In the genomic region with DNA sequence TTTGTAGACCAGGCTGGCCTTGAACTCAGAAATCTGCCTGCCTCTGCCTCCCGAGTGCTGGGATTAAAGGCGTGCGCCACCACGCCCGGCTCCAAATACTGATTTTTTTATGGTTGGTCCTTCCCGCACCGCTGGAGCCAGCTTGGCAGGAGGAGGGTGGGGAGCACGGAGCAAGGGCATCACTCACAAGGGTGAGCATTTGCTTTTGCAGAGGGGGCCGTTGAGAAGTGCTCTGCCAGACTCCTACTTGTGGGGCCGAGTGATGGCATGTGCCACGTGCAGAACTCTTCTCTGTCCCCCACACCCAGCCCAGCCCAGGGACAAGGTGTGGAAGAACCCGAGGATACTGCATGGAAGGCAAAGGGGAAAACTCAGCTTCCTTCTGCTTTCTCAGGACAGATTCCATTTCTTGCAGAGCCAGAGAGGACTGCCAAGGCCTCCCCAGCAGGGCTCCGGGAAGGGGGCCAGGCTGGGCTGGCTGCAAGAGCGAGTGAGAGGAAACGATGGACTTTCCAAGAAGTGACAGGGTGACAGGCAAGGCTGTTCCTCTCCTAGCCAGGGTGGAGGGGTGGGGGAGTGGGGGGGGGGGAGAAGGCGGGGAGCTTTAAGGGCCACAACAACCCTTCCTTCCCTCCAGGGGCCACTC, we compare ENCODE assay signal across 7 mouse cellular contexts. TPM values are rescaled to one million over a fixed set of nuclear protein-coding genes. Genes with fewer than 3 reads are reported as not detected.
DNase-seq lines count a peak whose midpoint lies in the region; ATAC-seq lines count a peak whose summit lies in the region.

No protein-coding gene starts in this region.

- no peak for ATAC-seq in midbrain, embryonic 16.5 days
- no peak for ATAC-seq in midbrain, embryonic 13.5 days

- no peak overlapping the region for H3K9ac ChIP-seq in midbrain, embryonic 16.5 days (ENCODE audit: low read depth, low read length)
- no peak overlapping the region for H3K9ac ChIP-seq in midbrain, embryonic 13.5 days (replicated peaks)

- no peak overlapping the region for H3K4me2 ChIP-seq in midbrain, embryonic 16.5 days (ENCODE audit: low read length)
- no peak overlapping the region for H3K4me2 ChIP-seq in midbrain, embryonic 13.5 days (replicated peaks)

- peaks cover 4% of the 10 kb centered on the region; the same call in 1 of the 2 replicates for H3K36me3 ChIP-seq in midbrain, embryonic 16.5 days (ENCODE audit: control insufficient read depth, insufficient read depth, low read length)
- peaks cover 64% of the 10 kb centered on the region for H3K36me3 ChIP-seq in midbrain, embryonic 13.5 days

- no peaks in the 10 kb centered on the region for H3K27me3 ChIP-seq in midbrain, embryonic 16.5 days (ENCODE audit: control insufficient read depth, insufficient read depth, low read depth, low read length)
- H3K27me3 ChIP-seq in midbrain, embryonic 13.5 days = no peaks in the 10 kb centered on the region

- H3K27ac ChIP-seq in midbrain, embryonic 16.5 days (ENCODE audit: low read length) = 0 out of 2 replicates have a peak overlapping the region, but pooled peaks have one; percentile 26
- H3K27ac ChIP-seq in midbrain, embryonic 13.5 days = no peak overlapping the region

- H3K4me1 ChIP-seq in midbrain, embryonic 16.5 days (ENCODE audit: control insufficient read depth, insufficient read depth, low read length) = no peaks in the 10 kb centered on the region
- H3K4me1 ChIP-seq in midbrain, embryonic 13.5 days (replicated peaks) = no peaks in the 10 kb centered on the region

- peak; percentile 95 for DNase-seq in cerebellum, adult 9-11 months
- peak; percentile 75 to 87 for DNase-seq in heart, adult 9 months (ENCODE audit: low spot score in 2 of 2)
- peak; percentile 70 to 84 for DNase-seq in layer of hippocampus, postnatal 10 days (ENCODE audit: low spot score in 2 of 2)
- peak; percentile 86 for DNase-seq in right cerebral cortex, postnatal 10 days (ENCODE audit: low spot score in 2 of 2)
- no peak for DNase-seq in thymus, postnatal 14 days

- H3K4me3 ChIP-seq in midbrain, embryonic 16.5 days (ENCODE audit: low read depth, low read length) = no peak overlapping the region
- no peak overlapping the region for H3K4me3 ChIP-seq in midbrain, embryonic 13.5 days (replicated peaks)

- H3K9me3 ChIP-seq in midbrain, embryonic 16.5 days (replicated peaks; ENCODE audit: control insufficient read depth, low read length, poor library complexity, severe bottlenecking) = no peaks in the 10 kb centered on the region
- no peaks in the 10 kb centered on the region for H3K9me3 ChIP-seq in midbrain, embryonic 13.5 days

- WGBS in midbrain, embryonic 16.5 days = 93% methylated on average over 15 of the region's 16 CpGs
- 96% methylated on average over 16 of the region's 16 CpGs for WGBS in midbrain, embryonic 13.5 days

RNA-seq across cellular contexts. Expression of gene AI413582, which starts 9.0 kb away (rescaled TPM):
- 55.4 and 65.8 TPM in 2 replicates for polyA plus RNA-seq in midbrain, embryonic 16.5 days (2015; fragmentation: Nextera tagmentation; extraction: Ambion mirVana)
- 33.4 and 36.8 TPM in 2 replicates for polyA plus RNA-seq in midbrain, embryonic 13.5 days (2015; fragmentation: Nextera tagmentation; extraction: Ambion mirVana)
- total RNA-seq in layer of hippocampus, postnatal 10 days (2021) = 10 to 100 TPM; 61.4 to 72.2 TPM

RNA-seq across cellular contexts. Expression of gene Hmga1, which starts 18.3 kb away (rescaled TPM):
- polyA plus RNA-seq in midbrain, embryonic 16.5 days (2015; fragmentation: Nextera tagmentation; extraction: Ambion mirVana) = 124 and 134 TPM in 2 replicates
- polyA plus RNA-seq in midbrain, embryonic 13.5 days (2015; fragmentation: Nextera tagmentation; extraction: Ambion mirVana) = 120 and 124 TPM in 2 replicates
- total RNA-seq in layer of hippocampus, postnatal 10 days (2021) = 10 to 100 TPM; 35.1 to 35.6 TPM

RNA-seq across cellular contexts. Expression of gene Nudt3, which starts 48.7 kb away (rescaled TPM):
- 246 and 248 TPM in 2 replicates for polyA plus RNA-seq in midbrain, embryonic 16.5 days (2015; fragmentation: Nextera tagmentation; extraction: Ambion mirVana)
- 223 and 227 TPM in 2 replicates for polyA plus RNA-seq in midbrain, embryonic 13.5 days (2015; fragmentation: Nextera tagmentation; extraction: Ambion mirVana)
- total RNA-seq in layer of hippocampus, postnatal 10 days (2021) = 100 to 1,000 TPM; 473 to 520 TPM

RNA-seq across cellular contexts. Expression of gene Grm4, which starts 53.4 kb away (rescaled TPM):
- polyA plus RNA-seq in midbrain, embryonic 16.5 days (2015; fragmentation: Nextera tagmentation; extraction: Ambion mirVana) = 7.5 and 11.0 TPM in 2 replicates
- 5.8 and 6.1 TPM in 2 replicates for polyA plus RNA-seq in midbrain, embryonic 13.5 days (2015; fragmentation: Nextera tagmentation; extraction: Ambion mirVana)
- 10 to 100 TPM; 12.2 to 16.1 TPM for total RNA-seq in layer of hippocampus, postnatal 10 days (2021)
